Mouse (Mus musculus): Measurements from ENCODE around the gene Efl1. TPM values are rescaled to one million over a fixed set of nuclear protein-coding genes. Genes with fewer than 3 reads are reported as not detected.

Efl1 gene
- total and polyA plus RNA-seq, 3 experiments, result 19.5 to 27.4 (median 21.0) TPM

GRCm38 (mm10) chr7:82679901-82680300, 31.5 kb downstream of the Efl1 start:
- DNase-seq (ENCODE audit: extremely low read depth), result no peak
- in situ Hi-C loops (cut with MboI; ENCODE audit: low pct_ligation_motif_present, low pct_unique_long_range_greater_than_20kb, low sequenced_read_pairs), result no loop called here
- H3K4me2 ChIP-seq (ENCODE audit: insufficient read depth, low read depth, poor library complexity, severe bottlenecking), result no peak overlapping the region
- TF ChIP-seq IRF4 (IDR thresholded peaks at IDR 0.05; ENCODE audit: low read depth, low read length) (no peak), NRF1 (IDR thresholded peaks at IDR 0.05; ENCODE audit: low read depth, low read length) (no peak), MAFK (IDR thresholded peaks at IDR 0.05; ENCODE audit: insufficient replicate concordance, low read length) (no peak), POLR2AphosphoS2 (IDR thresholded peaks at IDR 0.05; ENCODE audit: low read depth, low read length) (no peak), ETS1 (conservative IDR thresholded peaks at IDR 0.05; ENCODE audit: low read depth, low read length) (no peak), KAT2A (IDR thresholded peaks at IDR 0.05; ENCODE audit: insufficient replicate concordance, low read length) (no peak), USF2 (conservative IDR thresholded peaks at IDR 0.05; ENCODE audit: low read depth, low read length) (no peak), JUND (conservative IDR thresholded peaks at IDR 0.05; ENCODE audit: low read depth, low read length) (no peak), ZNF384 (IDR thresholded peaks at IDR 0.05; ENCODE audit: low read depth, low read length) (no peak), ZC3H11A (IDR thresholded peaks at IDR 0.05; ENCODE audit: low read depth, low read length) (no peak), GABPA (IDR thresholded peaks at IDR 0.05; ENCODE audit: insufficient replicate concordance, low read depth, low read length) (no peak), NELFE (IDR thresholded peaks at IDR 0.05; ENCODE audit: low read depth, low read length) (no peak), ZKSCAN1 (IDR thresholded peaks at IDR 0.05; ENCODE audit: borderline replicate concordance, low read depth, low read length) (no peak), JUN (IDR thresholded peaks at IDR 0.05; ENCODE audit: insufficient read depth, low read depth, low read length) (no peak), RCOR1 (conservative IDR thresholded peaks at IDR 0.05; ENCODE audit: low read depth, low read length) (no peak), ELF1 (IDR thresholded peaks at IDR 0.05; ENCODE audit: low read depth, low read length) (no peak)
- dilution Hi-C loops (cut with MboI; ENCODE audit: extremely low pct_ligation_motif_present, extremely low pct_unique_long_range_greater_than_20kb, low sequenced_read_pairs), result no loop called here
- H3K4me1 ChIP-seq (ENCODE audit: control insufficient read depth in 1 of 2, insufficient read depth in 2 of 2), result peaks cover 0 to 32% of the 10 kb centered on the region in 2 experiments; a peak in 2 of 4 replicates
- H3K27me3 ChIP-seq (replicated peaks), result no peaks in the 10 kb centered on the region
- H3K9me3 ChIP-seq (replicated peaks; ENCODE audit: low read length), result no peaks in the 10 kb centered on the region
- peaks cover 48 to 83% of the 10 kb centered on the region in 2 experiments for H3K36me3 ChIP-seq (replicated peaks in 1 of 2; ENCODE audit: control insufficient read depth in 1 of 2, insufficient read depth in 1 of 2, low read length in 1 of 2)
- H3K79me2 ChIP-seq (replicated peaks; ENCODE audit: control insufficient read depth, extremely low read depth, insufficient read depth, poor library complexity, severe bottlenecking), result no peaks in the 10 kb centered on the region
- no peak overlapping the region for H3K27ac ChIP-seq (ENCODE audit: insufficient read depth, low read depth)
- H3K9ac ChIP-seq (ENCODE audit: insufficient read depth, low read depth), result no peak overlapping the region
- H3K4me3 ChIP-seq (replicated peaks in 1 of 3; ENCODE audit: low read depth in 2 of 3, low read length in 2 of 3, poor library complexity in 1 of 3), result no peak overlapping the region

- no peak for TF ChIP-seq MAFK (IDR thresholded peaks at IDR 0.05; ENCODE audit: insufficient replicate concordance, low read length)
- TF ChIP-seq ELF1 (IDR thresholded peaks at IDR 0.05; ENCODE audit: low read depth, low read length), result no peak
- TF ChIP-seq SIN3A (IDR thresholded peaks at IDR 0.05; ENCODE audit: low read length), result no peak
- TF ChIP-seq GABPA (IDR thresholded peaks at IDR 0.05; ENCODE audit: insufficient replicate concordance, low read depth, low read length), result no peak
- TF ChIP-seq E2F4 (IDR thresholded peaks at IDR 0.05; ENCODE audit: insufficient replicate concordance, low read depth, low read length), result no peak
- TF ChIP-seq MXI1 (IDR thresholded peaks at IDR 0.05; ENCODE audit: low read depth, low read length), result no peak
- no peak for TF ChIP-seq HCFC1 (IDR thresholded peaks at IDR 0.05; ENCODE audit: low read depth, low read length)
- TF ChIP-seq EP300 (IDR thresholded peaks at IDR 0.05; ENCODE audit: low read length), result no peak
- TF ChIP-seq JUN (IDR thresholded peaks at IDR 0.05; ENCODE audit: insufficient read depth, low read depth, low read length), result no peak
- no peak for TF ChIP-seq NRF1 (IDR thresholded peaks at IDR 0.05; ENCODE audit: low read depth, low read length)
- no peak for TF ChIP-seq MAZ (IDR thresholded peaks at IDR 0.05; ENCODE audit: low read depth, low read length)
- TF ChIP-seq MEF2A (IDR thresholded peaks at IDR 0.05; ENCODE audit: borderline replicate concordance, low read depth, low read length), result no peak
- no peak for TF ChIP-seq CTCF (conservative IDR thresholded peaks at IDR 0.05 in 1 of 2, IDR thresholded peaks at IDR 0.05 in 1 of 2; ENCODE audit: low read depth in 2 of 2, low read length in 2 of 2)
- TF ChIP-seq CHD1 (IDR thresholded peaks at IDR 0.05; ENCODE audit: low read depth, low read length), result no peak
- no peak for TF ChIP-seq POLR2AphosphoS2 (IDR thresholded peaks at IDR 0.05; ENCODE audit: low read depth, low read length)
- TF ChIP-seq MAX (IDR thresholded peaks at IDR 0.05; ENCODE audit: low read length), result no peak
- no peak for TF ChIP-seq RCOR1 (conservative IDR thresholded peaks at IDR 0.05; ENCODE audit: low read depth, low read length)
- peaks cover 62 to 93% of the 10 kb centered on the region in 2 experiments for H3K36me3 ChIP-seq (replicated peaks in 1 of 2; ENCODE audit: control insufficient read depth in 1 of 2, insufficient read depth in 1 of 2, low read length in 1 of 2)
Observed at GRCm38 (mm10) chr7:82688736-82689135, 40.3 kb downstream of the Efl1 start.

More at GRCm38 (mm10) chr7:82688736-82689135, 40.3 kb downstream of the Efl1 start:
- Histone ChIP-seq H3K9ac (ENCODE audit: insufficient read depth, low read depth) (no peak overlapping the region), H3K4me3 (replicated peaks in 1 of 3; ENCODE audit: low read depth in 2 of 3, low read length in 2 of 3, poor library complexity in 1 of 3) (no peak overlapping the region), H3K79me2 (replicated peaks; ENCODE audit: control insufficient read depth, extremely low read depth, insufficient read depth, poor library complexity, severe bottlenecking) (no peaks in the 10 kb centered on the region), H3K27me3 (replicated peaks) (no peaks in the 10 kb centered on the region), H3K4me2 (ENCODE audit: insufficient read depth, low read depth, poor library complexity, severe bottlenecking) (no peak overlapping the region), H3K4me1 (ENCODE audit: control insufficient read depth in 1 of 2, insufficient read depth in 2 of 2) (peaks cover 6 to 30% of the 10 kb centered on the region in 2 experiments; a peak in 3 of 4 replicates), H3K9me3 (replicated peaks; ENCODE audit: low read length) (no peaks in the 10 kb centered on the region), H3K27ac (ENCODE audit: insufficient read depth, low read depth) (no peak overlapping the region)
- DNase-seq (ENCODE audit: extremely low read depth), result no peak
- dilution Hi-C loops (cut with MboI; ENCODE audit: extremely low pct_ligation_motif_present, extremely low pct_unique_long_range_greater_than_20kb, low sequenced_read_pairs) (no loop called here), in situ Hi-C loops (cut with MboI; ENCODE audit: low pct_ligation_motif_present, low pct_unique_long_range_greater_than_20kb, low sequenced_read_pairs) (no loop called here)
